Mouse (Mus musculus) myocyte (in vitro differentiated cells): ENCODE data around the gene Ugt1a1.

ENCODE experiments used
- E2F4 ChIP-seq: IDR thresholded peaks from one replicate; pipeline ENCODE4 v1.6.1; 2011; ENCODE audit warnings: mild to moderate bottlenecking, control low read depth, moderate library complexity; ENCODE audit not compliant: insufficient read depth
- MAX ChIP-seq: IDR thresholded peaks from one replicate; pipeline ENCODE4 v1.6.1; 2011; ENCODE audit warnings: low read depth, mild to moderate bottlenecking, control low read depth
- MYOD1 ChIP-seq, 3 experiments: IDR thresholded peaks; one replicate each; pipeline ENCODE4 v1.6.1; 2011; ENCODE audit warnings: control low read depth in 2 of 3, low read depth in 2 of 3, mild to moderate bottlenecking in 2 of 3, moderate library complexity in 1 of 3; ENCODE audit not compliant: insufficient read length in 2 of 3, control insufficient read depth in 1 of 3
- MYOG ChIP-seq, 3 experiments: IDR thresholded peaks; one replicate each; pipeline ENCODE4 v1.6.1; 2011; ENCODE audit warnings: control low read depth in 2 of 3, low read depth in 2 of 3, mild to moderate bottlenecking in 2 of 3; ENCODE audit not compliant: insufficient read length in 2 of 3, control insufficient read depth in 1 of 3, insufficient read depth in 1 of 3
- POLR2A ChIP-seq: IDR thresholded peaks from one replicate; pipeline ENCODE4 v1.6.1; 2011; ENCODE audit warnings: low read depth, mild to moderate bottlenecking, control low read depth, moderate library complexity; ENCODE audit not compliant: insufficient read length
- POLR2AphosphoS2 ChIP-seq: IDR thresholded peaks from one replicate; pipeline ENCODE4 v1.6.1; 2011; ENCODE audit warnings: low read depth, control low read depth; ENCODE audit not compliant: insufficient read length
- REST ChIP-seq: IDR thresholded peaks from one replicate; pipeline ENCODE4 v1.6.1; 2011; ENCODE audit warnings: mild to moderate bottlenecking, control low read depth, moderate library complexity; ENCODE audit not compliant: insufficient read depth, insufficient read length
- SRF ChIP-seq: IDR thresholded peaks from one replicate; pipeline ENCODE4 v1.6.1; 2011; ENCODE audit warnings: low read depth; ENCODE audit not compliant: control insufficient read depth, insufficient read length
- TCF12 ChIP-seq: IDR thresholded peaks from one replicate; pipeline ENCODE4 v1.6.1; 2011; ENCODE audit warnings: mild to moderate bottlenecking, control low read depth; ENCODE audit not compliant: poor library complexity, insufficient read depth, severe bottlenecking
- USF1 ChIP-seq: IDR thresholded peaks from one replicate; pipeline ENCODE4 v1.6.1; 2011; ENCODE audit warnings: low read depth, mild to moderate bottlenecking, control low read depth, moderate library complexity

GRCm38 (mm10) chr1:88235046-88235893, 23.5 kb downstream of the Ugt1a1 start:
- no peak for TF ChIP-seq REST
- TF ChIP-seq USF1: no peak
- TF ChIP-seq MYOG (IDR thresholded peaks at IDR 0.05; ENCODE audit: control insufficient read depth in 1 of 3, insufficient read depth in 1 of 3, insufficient read length in 2 of 3, low read depth in 2 of 3): no peak
- no peak for TF ChIP-seq POLR2A
- no peak for TF ChIP-seq POLR2AphosphoS2
- TF ChIP-seq MYOD1 (IDR thresholded peaks at IDR 0.05; ENCODE audit: control insufficient read depth in 1 of 3, insufficient read length in 2 of 3, low read depth in 2 of 3): no peak
- no peak for TF ChIP-seq TCF12
- TF ChIP-seq E2F4: no peak
- no peak for TF ChIP-seq SRF
- no peak for TF ChIP-seq MAX
